Mouse (Mus musculus) kidney, postnatal 25 days (tissue): ENCODE data around the gene Rbms2.
"Not testable (repeated sequence)": the region's sequence is repeated elsewhere in the genome, so short reads cannot be mapped to it uniquely, and the experiment has no call there.

Experiments
- DNase-seq, 2 experiments: peaks; one replicate each; pipeline ENCODE4 v3.0.0; 2021; ENCODE audit warnings: mixed read lengths in 2 of 2

Rbms2 gene

DNA sequence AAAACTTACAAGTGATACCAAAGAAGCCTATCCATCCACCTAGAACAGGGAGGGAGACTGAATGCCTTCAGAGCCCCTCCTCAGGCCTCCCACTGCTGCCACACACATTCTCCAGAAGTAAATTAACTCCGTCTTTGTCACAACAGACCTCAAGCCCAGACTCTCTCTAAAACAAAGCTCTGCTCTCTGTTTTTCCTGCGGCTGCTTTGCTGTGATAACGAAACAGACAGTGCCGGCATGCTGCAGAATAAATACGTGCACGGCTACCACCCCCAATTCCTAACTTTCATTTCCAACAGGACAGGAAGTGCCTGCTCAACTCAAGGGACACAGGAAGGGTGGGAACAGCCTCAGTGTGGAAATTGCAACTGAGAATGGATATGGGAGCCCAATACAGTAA lies at the start of gene Rbms2:
Rbms2 (minus strand) TSS at position 309 of the 400 bp plus-strand sequence.
- DNase-seq, result peak; percentile 52 to 70

DNA sequence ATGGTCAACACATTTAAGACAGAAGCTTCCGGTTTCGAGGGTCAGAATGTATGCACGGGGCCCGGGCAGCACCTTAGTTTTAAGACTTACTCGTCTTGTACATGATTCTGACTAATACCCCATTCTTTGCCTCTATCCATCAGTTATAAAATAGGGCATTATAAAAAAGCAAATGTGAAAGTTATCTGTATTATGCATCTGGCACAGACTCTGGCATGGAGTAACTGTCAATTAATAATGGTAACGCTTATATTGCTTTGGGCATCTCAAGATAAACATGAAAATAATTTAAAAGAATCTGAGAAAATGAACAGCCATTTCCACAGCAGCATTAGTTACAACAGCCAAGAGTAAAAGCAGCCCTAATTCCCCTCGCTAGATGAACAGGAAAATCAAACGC lies 47.9 kb upstream of the Rbms2 start:
- DNase-seq, result no peak

DNA sequence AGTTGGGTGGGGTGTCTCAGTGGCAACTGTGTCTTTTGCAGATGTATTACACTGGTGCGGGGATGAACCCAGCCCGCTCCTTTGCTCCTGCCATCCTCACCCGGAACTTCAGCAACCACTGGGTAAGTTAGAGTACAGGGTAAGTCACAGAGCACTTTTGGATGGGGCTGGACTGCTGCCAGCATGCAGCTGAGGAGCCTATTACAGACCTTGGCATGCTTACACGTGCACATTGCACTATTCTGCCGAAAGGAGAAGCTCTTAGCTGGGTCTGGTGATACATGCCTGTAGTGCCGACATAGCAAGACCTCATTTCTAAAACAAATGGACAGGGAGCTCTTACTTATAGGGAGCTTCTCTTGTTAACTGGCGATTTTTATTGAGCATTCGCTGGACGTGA lies 47.5 kb upstream of the Rbms2 start:
- DNase-seq, result no peak

DNA sequence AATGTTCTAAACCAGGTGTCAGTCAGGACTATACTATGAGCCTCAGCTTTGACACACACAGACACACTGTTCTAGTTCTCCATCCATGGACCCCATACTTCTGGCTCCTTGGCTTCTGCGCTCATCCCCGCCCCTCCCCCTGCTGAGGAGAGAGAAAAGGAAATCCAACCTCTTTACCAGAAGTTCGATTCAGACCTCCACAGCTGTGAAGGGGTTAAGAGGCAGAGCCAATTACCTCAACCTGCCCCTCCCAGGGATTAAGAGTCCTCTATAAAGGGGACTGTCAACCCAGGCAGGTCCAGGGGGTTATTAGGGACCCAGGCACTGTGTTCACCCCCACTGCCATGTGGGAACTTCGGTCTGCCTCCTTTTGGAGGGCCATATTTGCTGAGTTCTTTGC lies 45.4 kb upstream of the Rbms2 start, which contains the start of gene Mip:
Mip (plus strand) TSS at position 301 of the 400 bp plus-strand sequence.
- DNase-seq, result no peak

DNA sequence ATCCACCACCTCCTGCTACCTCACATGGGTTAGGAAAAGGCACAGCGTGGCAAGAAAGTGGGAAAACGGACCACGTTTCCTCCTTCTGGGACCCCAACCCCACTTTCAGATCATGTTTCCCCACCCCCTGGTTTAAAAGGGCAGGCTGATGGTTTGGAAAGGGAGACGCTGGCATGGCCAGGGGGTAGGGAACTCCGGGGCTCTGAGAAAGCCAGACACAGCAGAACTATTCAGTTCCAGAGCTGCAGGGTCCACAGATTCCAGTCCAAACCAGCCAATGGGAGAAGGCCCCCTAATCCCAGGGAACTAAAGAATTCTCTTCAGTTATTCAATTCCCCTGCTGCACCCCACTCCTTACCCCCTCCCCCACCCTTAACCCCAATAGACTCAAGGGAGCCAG lies 45.0 kb upstream of the Rbms2 start:
- no peak for DNase-seq

DNA sequence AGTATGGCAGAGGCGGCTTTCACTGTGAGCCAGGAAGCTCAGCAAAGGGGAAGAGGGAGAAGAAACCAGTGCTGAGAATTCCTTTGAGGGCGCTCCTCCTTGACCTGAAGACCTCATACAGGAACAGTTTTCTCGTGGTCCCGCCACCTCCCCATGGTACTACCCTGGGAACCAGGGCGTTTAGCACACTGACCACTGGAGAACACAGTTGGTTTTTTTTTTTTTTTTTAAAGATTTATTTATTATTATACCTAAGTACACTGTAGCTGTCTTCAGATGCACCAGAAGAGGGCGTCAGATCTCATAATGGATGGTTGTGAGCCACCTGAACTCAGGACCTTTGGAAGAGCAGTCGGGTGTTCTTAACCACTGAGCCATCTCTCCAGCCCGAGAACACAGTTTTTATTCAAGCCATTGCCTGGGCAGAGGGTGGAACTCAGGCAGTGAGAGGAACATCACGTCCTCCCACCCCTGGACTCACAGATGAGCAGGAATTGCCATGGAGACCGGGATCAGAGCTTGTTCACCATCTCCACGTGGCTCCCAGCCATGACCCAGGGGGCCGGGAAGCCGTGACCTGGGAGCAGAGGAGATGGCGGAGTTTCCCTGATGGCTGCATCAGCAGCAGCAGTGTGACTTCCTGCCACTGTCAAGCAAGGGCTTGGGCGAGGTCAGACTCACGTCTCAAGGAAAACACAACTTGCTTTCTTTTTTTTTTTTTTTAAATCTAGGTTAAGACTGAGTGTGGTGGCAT lies 41.6 kb upstream of the Rbms2 start:
- DNase-seq, result peak; percentile 24 to 57

DNA sequence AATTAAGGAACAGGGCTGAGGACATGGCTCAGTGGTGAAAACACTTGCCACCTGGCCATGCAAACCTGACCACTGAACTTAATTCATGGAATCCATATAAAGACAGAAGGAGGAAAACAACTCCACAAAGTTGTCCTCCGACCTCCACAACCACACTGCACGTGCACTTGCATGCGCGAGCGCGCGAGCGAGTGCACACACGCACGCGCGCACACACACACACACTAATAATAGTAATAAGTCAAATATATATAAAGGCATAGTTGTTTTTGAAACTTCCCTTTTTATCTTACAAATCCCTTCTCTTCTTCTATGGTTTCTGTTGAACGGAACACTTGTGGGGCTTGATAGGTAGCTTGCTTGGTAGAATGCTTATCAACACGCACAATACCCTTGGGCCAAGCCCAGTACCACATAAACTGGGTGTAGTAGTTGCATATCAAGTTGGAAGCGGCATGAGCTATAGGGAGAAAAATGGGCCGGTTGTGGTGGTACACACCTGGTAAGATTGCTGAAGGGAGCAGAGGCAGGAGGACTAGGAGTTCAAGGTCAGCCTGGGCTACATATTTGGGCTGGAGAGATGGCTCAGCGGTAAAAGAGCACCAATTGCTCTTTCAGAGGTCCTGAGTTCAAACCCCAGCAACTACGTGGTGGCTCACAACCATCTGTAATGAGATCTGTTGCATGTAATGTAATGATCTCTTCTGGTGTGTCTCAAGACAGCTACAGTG lies 38.5 kb upstream of the Rbms2 start:
- no peak for DNase-seq

DNA sequence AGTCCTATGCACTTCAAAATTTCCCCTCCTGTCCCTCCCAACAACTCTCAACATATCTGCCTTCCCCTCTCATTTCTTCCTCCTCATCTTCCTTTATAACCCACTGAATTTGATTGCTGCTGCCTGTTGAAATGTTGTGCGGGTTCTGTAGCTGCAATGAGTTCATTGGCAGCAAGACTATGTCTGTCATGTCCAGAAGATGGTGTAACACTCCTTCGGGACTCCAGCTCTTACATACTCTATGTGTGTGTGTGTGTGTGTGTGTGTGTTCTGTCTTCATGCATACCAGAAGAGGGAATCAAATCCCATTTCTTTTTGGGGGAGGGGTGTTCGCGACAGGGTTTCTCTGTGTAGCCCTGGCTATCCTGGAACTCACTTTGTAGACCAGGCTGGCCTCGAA lies 34.9 kb upstream of the Rbms2 start:
- no peak for DNase-seq

DNA sequence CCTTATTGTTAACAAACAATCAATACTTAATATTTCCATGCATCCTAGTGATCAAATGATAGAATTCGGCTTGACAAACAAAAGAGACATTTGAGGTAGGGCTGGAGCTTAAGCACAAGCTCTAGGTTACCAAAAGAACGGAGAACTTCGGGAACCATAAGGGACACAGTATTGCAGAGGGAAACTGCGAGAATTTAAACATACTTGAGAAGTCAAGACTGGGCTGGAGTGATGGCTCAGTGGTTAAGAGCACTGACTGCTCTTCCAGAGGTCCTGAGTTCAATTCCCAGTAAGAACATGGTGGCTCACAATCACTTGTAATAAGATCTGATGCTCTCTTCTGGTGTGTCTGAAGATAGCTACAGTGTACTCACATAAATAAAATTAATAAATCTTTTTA lies 34.0 kb upstream of the Rbms2 start:
- not testable (repeated sequence) for DNase-seq

DNA sequence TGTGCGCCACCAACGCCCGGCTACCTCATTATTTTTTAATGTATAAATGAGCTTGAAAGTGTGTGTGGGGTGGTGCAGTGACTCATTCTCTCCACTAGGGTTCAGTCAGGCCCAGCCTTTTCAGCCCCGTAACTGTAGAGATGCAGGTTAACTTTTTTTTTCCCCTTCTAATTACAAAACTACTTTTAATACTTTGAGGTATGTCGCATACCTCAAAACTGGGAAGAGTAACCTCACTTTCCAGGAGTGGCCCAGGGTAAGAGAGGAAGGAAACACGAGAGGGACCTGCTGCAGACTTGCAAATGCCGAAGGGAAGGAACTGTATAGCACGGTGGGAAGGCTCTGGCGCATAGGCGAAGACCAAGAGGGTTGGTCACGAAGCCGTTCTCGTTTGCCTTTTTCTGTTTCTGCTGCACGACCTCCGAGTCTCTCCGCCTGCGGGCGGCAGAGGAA lies 32.8 kb upstream of the Rbms2 start:
- peak; percentile 78 to 85 for DNase-seq

DNA sequence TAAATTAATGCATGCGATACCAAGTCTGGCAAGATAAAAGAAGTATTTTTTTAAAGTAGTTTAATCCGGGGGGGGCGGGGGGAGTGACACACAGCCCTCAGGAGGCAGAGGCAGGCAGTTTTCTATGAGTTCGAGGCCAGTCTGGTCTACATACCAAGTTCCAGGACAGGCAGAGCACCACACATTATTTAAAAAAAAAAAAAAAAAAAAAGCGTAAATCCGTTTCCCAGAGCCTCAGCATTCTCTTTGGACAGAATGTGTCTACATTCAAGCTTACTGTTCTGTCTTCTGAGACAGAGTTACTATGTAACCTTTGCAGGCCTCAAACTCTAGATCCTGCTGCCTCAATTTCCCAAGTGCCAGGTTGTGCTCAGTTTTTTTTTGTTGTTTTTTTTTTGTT lies 32.1 kb upstream of the Rbms2 start:
- no peak for DNase-seq

DNA sequence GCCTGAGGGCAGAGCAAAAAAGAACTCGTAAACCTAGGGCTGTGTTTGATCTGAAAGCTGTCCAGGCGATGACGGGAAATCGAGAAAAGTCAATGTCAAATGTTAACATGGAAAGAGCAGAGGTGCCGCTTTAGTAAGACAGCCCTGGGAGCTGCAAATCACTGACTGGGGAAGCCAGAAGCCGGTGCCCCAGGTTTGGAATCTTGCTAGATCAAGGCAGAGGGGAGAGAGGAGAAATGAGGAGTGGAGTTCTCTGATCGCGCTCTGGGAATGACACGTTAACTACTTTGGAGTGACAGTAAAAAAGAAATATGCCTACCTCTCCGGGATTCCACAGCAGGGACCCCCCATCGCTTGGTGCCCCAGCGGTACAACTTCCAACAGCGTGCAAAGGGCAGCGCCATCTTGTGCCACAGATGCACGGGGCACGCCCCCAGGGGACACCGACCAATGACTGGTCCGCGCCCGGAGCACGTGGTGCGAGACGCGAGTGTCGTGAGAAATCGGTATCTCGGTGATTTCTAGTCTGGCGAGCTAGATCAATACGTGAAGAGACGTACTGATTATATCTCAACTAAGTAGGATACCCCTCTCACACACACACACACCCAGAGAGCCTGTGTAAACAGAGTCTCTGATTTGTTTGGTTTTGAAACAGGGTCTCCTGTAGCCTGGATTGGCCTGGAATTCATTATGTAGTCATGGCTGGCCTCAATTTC lies 31.5 kb upstream of the Rbms2 start, which contains the start of gene Spryd4:
Spryd4 (minus strand) TSS at position 418 of the 719 bp plus-strand sequence.
- peak; percentile 95 to 96 for DNase-seq

DNA sequence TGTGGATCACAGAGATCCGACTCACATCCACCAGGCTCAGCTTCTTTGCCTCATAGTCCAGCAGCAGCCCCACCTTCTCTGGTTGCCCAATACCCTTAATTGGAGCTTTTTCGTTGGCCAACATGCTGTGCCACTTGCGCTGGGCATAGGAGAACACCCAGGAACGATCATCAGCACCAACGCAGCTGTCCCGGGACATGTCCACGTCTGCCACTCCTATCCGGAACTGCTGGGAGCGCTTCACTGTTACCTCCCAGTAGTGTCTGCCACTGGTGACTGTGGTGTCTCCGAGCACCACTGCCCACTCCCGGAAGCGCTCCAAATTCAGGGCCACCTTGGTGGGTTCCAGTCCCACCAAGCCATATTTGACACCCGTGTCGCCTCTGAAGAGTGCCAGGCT lies 30.9 kb upstream of the Rbms2 start:
- DNase-seq, result peak in 1 of 2 experiments; percentile 11

DNA sequence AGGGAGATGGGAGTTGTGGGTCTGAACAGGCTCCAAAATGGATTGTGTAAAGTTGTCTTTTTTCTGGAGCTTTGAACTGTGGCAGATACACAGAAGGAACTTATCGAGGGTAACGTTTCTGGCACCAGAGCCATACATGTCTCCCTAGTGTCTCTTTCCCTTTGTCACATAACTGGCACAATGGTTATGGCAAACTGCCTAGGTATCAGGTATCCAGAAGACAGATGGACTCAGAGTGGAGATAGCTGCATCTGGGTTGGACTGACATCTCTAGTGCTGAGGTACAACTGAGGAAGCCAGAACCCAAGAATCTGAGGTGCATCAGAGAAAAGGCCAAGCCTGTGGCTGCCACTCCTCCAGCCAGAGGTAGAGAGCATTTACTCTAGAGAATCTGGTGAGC lies 30.0 kb upstream of the Rbms2 start:
- DNase-seq, result no peak

DNA sequence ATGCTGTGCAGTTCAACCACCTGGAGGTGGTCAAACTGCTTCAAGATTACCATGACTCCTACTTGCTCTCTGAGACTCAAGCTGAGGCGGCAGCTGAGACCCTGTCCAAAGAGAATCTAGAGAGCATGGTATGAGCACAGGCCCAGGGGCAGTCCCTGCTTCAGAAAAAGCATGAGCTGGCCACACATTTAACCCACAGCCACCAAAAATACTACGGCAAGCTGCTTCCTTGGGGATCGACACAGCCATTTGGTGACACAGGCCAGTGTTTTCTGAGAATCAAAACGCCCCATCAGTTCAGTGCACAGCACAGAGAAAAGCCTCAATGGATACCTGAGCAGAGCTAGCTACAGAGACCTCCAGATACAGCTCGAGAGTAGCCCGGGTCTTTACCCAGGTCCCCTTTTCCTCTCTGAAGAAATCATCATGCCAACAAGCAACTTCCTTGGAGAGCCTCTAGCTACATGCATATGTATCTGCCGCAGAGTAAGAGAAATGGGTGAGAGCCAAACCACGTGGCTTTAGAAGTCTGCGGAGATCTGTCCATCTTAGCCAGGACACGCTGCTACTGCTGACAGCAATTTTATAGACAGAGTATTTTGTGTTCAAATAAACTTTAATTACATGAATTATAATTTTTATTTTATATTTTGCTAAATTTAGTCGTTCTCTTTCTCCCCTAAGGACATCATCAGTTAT lies 29.4 kb upstream of the Rbms2 start:
- DNase-seq, result no peak

DNA sequence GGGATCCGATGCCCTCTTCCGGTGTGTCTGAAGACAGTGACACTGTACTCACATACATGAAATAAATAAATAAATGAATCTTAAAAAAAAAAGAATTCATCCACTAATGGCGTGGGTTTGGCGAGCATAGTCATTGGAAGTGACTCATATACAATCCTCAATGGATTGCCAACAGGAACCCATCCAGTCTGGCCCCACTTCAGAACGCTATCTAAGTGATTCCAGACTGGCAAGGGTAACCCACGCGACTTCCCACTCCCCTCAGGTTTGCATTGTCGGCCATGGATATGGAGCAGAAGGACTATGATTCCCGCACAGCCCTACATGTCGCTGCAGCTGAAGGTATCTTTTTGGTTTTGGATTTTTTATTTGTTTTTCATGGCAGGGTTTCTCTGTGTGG lies 28.2 kb upstream of the Rbms2 start:
- DNase-seq, result no peak

DNA sequence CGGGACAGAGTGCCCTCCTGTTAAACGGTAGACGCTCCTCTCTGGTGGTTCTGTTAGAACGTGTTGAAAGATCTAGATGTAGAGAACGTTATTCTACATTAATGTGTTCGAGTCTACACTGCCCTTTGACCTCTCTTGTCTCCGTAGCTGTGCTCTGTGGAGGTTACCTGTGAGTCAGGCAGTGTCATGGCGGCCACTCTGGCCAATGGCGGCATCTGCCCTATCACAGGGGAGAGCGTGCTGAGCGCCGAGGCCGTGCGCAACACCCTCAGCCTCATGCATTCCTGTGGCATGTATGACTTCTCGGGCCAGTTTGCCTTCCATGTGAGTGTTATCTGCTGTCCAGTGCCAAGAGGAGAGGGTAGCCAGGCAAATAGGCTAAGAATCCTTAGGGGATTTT lies 24.8 kb upstream of the Rbms2 start:
- DNase-seq, result no peak

DNA sequence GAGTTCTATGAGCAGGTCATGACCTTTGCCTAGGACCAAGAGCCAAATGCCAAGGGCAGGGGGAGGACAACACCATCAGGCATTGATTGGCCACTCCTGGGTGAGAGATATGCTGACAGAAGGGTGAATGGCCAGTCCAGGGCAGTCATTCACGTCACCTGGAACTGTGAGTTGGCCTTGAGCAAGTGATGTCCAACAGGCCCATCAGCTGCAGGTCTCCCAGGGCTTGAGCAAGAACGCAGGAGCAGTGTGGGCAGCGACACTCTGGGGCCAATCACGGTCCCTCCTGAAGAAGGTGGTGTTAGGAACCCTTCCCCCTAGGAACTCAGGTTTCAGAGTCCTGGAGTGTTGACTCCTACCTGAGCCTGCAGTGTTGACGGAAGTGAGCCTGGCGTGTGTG lies 21.8 kb upstream of the Rbms2 start:
- DNase-seq, result no peak

DNA sequence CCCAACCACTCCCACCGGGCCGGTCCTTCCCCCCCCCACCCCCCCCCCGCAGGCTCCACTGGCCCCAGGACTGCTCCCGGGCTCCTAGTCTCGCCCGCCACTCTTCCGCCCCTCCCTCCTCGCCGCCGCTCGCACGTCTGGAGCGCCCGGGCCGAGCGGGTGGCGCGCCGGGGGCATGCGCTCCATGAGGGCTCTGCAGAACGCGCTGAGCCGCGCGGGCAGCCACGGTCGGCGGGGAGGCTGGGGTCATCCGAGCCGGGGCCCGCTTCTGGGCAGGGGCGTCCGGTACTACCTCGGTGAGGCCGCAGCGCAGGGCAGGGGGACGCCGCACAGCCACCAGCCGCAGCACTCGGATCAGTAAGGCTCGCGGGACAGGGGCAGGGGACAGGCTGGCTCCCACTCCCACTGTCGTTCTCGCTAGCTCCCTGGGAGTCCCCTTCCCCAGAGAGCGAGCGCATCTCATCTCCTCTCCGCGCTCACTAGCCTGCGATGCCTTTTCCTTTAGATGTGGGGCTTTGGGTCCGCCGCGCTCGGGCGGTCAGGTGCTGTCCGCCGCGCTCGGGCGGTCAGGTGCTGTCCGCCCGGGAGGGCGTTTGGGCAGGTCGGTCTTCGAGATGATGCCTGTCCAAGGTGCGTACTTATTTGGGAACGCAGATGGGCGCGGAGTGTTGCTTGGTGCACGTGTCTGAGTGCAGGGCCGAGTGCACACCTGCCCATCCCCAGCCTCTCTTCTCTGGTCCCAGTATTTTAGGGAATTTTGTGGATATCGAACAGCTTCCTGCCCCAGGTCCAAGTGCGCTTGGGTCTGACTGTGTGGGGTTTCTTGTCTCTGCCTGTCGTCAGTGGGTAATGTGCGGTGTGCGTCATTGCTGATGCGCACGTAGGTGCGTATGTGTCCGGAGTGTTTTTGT lies 14.7 kb upstream of the Rbms2 start:
- DNase-seq, result peak; percentile 6 to 48

DNA sequence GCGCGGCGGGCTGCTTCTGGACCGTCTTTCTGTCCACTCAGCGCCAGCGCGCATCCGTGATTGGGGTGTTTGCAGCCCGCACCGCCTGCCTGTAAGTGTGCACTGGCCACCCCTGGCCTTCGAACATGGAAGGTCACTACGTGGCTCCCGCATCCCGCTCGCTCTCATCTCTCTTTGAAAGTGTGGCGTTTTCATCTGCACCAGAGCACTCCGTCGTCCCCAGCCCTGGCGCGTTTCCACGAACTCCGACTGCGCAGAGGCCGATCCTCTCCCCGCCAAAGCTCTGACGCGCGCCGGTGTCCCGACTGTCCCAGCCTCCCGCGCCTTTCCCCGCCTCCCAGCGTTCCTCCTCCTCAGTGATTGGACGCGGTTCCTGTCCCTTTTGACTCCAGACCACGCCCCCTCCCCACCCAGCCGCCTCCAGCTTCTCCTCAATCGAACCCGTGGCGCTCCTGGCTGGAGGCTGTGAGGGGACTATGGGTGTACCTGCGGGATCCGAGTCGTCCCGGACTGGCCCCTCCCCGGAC lies 14.0 kb upstream of the Rbms2 start, which contains the start of gene Gls2:
Gls2 (plus strand) TSS at position 434 of the 527 bp plus-strand sequence.
- DNase-seq, result peak; percentile 98

DNA sequence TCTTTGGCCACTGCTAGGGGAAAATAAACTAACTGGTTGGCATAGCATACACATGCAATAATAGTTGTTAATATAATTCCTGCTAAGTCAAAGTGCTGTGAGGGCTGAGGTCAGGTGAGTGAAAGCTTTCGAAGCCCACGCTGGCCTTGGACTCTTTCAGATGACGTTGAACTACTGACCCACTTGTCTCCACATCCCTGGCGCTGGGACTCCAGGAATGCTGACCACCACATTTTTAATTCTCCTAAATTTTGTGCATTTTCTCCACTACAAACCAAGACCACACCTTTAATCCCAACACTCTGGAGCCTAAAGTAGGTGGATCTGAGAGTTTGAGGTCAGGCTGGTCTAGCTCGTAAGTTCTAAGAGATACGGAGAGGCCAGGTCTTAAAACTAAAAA lies 13.0 kb upstream of the Rbms2 start:
- DNase-seq, result no peak
